Mouse (Mus musculus) ES-Bruce4 (cell line): ENCODE data around the gene Clps.

Experiments used
- CTCF ChIP-seq: IDR thresholded peaks from one replicate; pipeline ENCODE4 v1.8.1; 2011; ENCODE audit warnings: low read depth, low read length
- EP300 ChIP-seq: IDR thresholded peaks from 2 replicates; pipeline ENCODE4 v1.6.1; 2011; ENCODE audit warnings: low read depth, low read length; ENCODE audit not compliant: insufficient read depth
- POLR2A ChIP-seq: IDR thresholded peaks from one replicate; pipeline ENCODE4 v1.8.1; 2011; ENCODE audit warnings: low read length; ENCODE audit not compliant: insufficient read depth

GRCm38 (mm10) chr17:28553040-28553793, 7.3 kb downstream of the Clps start:
- TF ChIP-seq POLR2A (no peak), CTCF (peak; percentile 99), EP300 (0 out of 2 replicates have a peak, but pooled peaks have one; percentile 19)
